Mouse (Mus musculus): ENCODE measurements around the gene Tnfsf15.

Tnfsf15 gene

DNA sequence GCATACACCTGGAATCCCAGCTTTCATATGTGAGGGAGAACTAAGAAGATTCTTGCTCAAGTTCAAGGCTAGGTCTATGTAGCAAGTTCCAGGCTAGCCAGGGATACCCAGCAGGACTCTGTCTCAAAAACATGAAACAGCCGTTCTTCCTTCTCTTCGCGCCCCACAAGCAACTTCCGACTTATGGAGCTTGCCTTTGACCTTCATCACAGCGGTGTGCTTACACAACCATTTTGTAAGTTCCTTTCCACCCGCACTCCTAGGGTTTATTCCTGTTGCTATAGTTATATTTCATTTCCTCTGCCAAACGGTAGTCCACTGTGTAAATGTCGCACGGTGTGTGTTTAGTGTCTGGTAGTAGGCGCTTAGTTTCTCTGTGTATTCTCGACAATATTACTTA is 61.9 kb downstream of the Tnfsf15 start:
- no peak for DNase-seq

GRCm38 (mm10) chr4:63682441-63682840 is 62.5 kb downstream of the Tnfsf15 start:
- DNase-seq = no peak

- no peak for DNase-seq
These were observed 63.4 kb downstream of the Tnfsf15 start for GRCm38 (mm10) chr4:63681557-63681956.

Measured in layer of hippocampus, adult 9-11 months (tissue).